Mouse (Mus musculus) megakaryocyte, embryonic 14.5 days (primary cell): ENCODE results near the gene Irf1.

Experiments used
- FLI1 ChIP-seq: IDR thresholded peaks from 2 replicates; pipeline ENCODE4 v1.6.1; 2012; ENCODE audit warnings: low read length, inconsistent platforms, mixed read lengths
- GATA1 ChIP-seq: IDR thresholded peaks from 3 replicates; pipeline ENCODE4 v1.6.1; 2012; ENCODE audit warnings: mixed read lengths, low read length, inconsistent platforms, borderline replicate concordance

DNA sequence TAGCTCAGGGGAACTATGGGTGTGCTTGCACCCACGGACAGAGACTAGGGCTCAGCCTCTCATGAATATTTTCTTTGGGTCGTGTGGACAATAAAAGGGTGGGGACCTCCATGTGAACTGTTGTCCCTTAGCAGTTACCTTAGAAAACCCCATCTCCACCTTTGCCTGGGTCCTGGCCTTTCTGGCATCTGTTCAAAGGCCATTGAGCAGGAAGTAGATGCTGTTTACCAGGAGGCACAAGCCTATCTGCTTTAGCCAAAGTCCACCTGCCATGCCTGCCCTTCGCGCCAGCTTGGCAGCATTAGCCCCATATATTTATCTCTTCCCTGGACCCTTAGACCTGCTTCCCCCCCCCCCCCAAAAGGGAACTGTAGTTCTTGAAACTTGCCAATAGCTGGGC, 12.2 kb upstream of the Irf1 start:
- TF ChIP-seq GATA1 (no peak), FLI1 (no peak)
